Comparison of ENCODE assay signal across 16 mouse cellular contexts in genomic region chr11:96348988-96349387, GRCm38 (mm10). TPM values are rescaled to one million over a fixed set of nuclear protein-coding genes. Genes with fewer than 3 reads are reported as not detected.
DNase-seq lines count a peak whose midpoint lies in the region; ATAC-seq lines count a peak whose summit lies in the region.
"Had no signal": no experiment of that assay in that cellular context is flagged by ENCODE, and none has a peak within 500 bp of the region (broad histone marks: within the 10 kb centered on the region; RNA-seq: fewer than 3 reads in every experiment).

No protein-coding gene starts in this region.

- intact Hi-C loops in gastrocnemius, postnatal 14 days (cut with DNase I; ENCODE audit: low total_unique reads) = no loop called here

- H3K9me3 ChIP-seq in kidney, embryonic 14.5 days (ENCODE audit: control insufficient read depth, low read length) = no peaks in the 10 kb centered on the region
- no peaks in the 10 kb centered on the region for H3K9me3 ChIP-seq in neural tube, embryonic 11.5 days (ENCODE audit: control insufficient read depth, low read length)
- H3K9me3 ChIP-seq in limb, embryonic 10.5 days (replicated peaks) = no peaks in the 10 kb centered on the region
- H3K9me3 ChIP-seq: limb, embryonic 12.5 days had no signal

- H3K27ac ChIP-seq in kidney, embryonic 14.5 days (ENCODE audit: low read depth, low read length) = peak overlapping the region; percentile 99
- peak overlapping the region; percentile 99 for H3K27ac ChIP-seq in neural tube, embryonic 11.5 days (ENCODE audit: low read depth, low read length)
- peak overlapping the region; percentile 78; the same call in 1 of the 2 replicates for H3K27ac ChIP-seq in limb, embryonic 10.5 days
- H3K27ac ChIP-seq: limb, embryonic 12.5 days had no signal

- ATAC-seq in kidney, embryonic 14.5 days (ENCODE audit: low FRiP score, low TSS enrichment) = no peak
- ATAC-seq in neural tube, embryonic 11.5 days (ENCODE audit: insufficient read depth, low FRiP score, low TSS enrichment) = no peak

- peaks cover 69% of the 10 kb centered on the region for H3K4me1 ChIP-seq in kidney, embryonic 14.5 days (ENCODE audit: control insufficient read depth, insufficient read depth, low read length)
- H3K4me1 ChIP-seq in neural tube, embryonic 11.5 days (ENCODE audit: control insufficient read depth, insufficient read depth, low read length) = peaks cover 60% of the 10 kb centered on the region
- H3K4me1 ChIP-seq in limb, embryonic 10.5 days = peaks cover 89% of the 10 kb centered on the region

- no peak for DNase-seq in kidney, postnatal 36 days
- peak; percentile 53 for DNase-seq in neural tube, embryonic 11.5 days (ENCODE audit: low spot score)
- DNase-seq in neural tube, embryonic 10.5 days (ENCODE audit: extremely low spot score, low spot score) = no peak
- DNase-seq in limb, embryonic 10.5 days (ENCODE audit: low spot score) = no peak
- DNase-seq in layer of hippocampus, adult 9-10 months (ENCODE audit: low spot score) = no peak
- no peak for DNase-seq in gastrocnemius, postnatal 14 days
- DNase-seq in layer of hippocampus, postnatal 25 days (ENCODE audit: extremely low spot score in 1 of 2, low spot score in 1 of 2) = no peak
- DNase-seq: cerebellum, adult 11-12 months; heart, postnatal 4 days; layer of hippocampus, adult 9-11 months; lung, adult 2 months; midbrain, embryonic 14.5 days; thymus, postnatal 14 days had no signal

- peak overlapping the region; percentile 39 for H3K4me2 ChIP-seq in kidney, embryonic 14.5 days (replicated peaks; ENCODE audit: low read depth, low read length)
- peak overlapping the region; percentile 95 for H3K4me2 ChIP-seq in neural tube, embryonic 11.5 days (ENCODE audit: low read depth)

- H3K4me3 ChIP-seq in kidney, embryonic 14.5 days (ENCODE audit: low read length) = peak overlapping the region; percentile 26; the same call in 1 of the 2 replicates
- H3K4me3 ChIP-seq in neural tube, embryonic 11.5 days (ENCODE audit: low read depth, low read length) = peak overlapping the region; percentile 32
- H3K4me3 ChIP-seq in limb, embryonic 10.5 days = peak overlapping the region; percentile 26
- H3K4me3 ChIP-seq: limb, embryonic 12.5 days had no signal

- peaks cover 35% of the 10 kb centered on the region for H3K36me3 ChIP-seq in kidney, embryonic 14.5 days (ENCODE audit: control insufficient read depth, insufficient read depth, low read length)
- peaks cover 8% of the 10 kb centered on the region for H3K36me3 ChIP-seq in neural tube, embryonic 11.5 days (ENCODE audit: control insufficient read depth, insufficient read depth, low read length)
- H3K36me3 ChIP-seq in limb, embryonic 10.5 days = peaks cover 15% of the 10 kb centered on the region; the same call in 1 of the 2 replicates
- H3K36me3 ChIP-seq: limb, embryonic 12.5 days had no signal

- no peaks in the 10 kb centered on the region for H3K27me3 ChIP-seq in kidney, embryonic 14.5 days (ENCODE audit: control insufficient read depth, insufficient read depth, low read length)
- H3K27me3 ChIP-seq in neural tube, embryonic 11.5 days (ENCODE audit: control insufficient read depth, insufficient read depth, low read length) = no peaks in the 10 kb centered on the region
- peaks cover 89% of the 10 kb centered on the region for H3K27me3 ChIP-seq in limb, embryonic 10.5 days (ENCODE audit: low read depth, poor library complexity, severe bottlenecking)

- H3K9ac ChIP-seq in kidney, embryonic 14.5 days (ENCODE audit: low read depth, low read length) = peak overlapping the region; percentile 56; the same call in 1 of the 2 replicates
- peak overlapping the region; percentile 69 for H3K9ac ChIP-seq in neural tube, embryonic 11.5 days (ENCODE audit: low read length)
- H3K9ac ChIP-seq: limb, embryonic 12.5 days had no signal

- WGBS in kidney, embryonic 14.5 days = 9% methylated on average over 3 of the region's 3 CpGs
- WGBS in neural tube, embryonic 11.5 days = 1% methylated on average over 3 of the region's 3 CpGs
- WGBS in limb, embryonic 10.5 days = 8% methylated on average over 3 of the region's 3 CpGs

RNA-seq across cellular contexts. Expression of gene Hoxb2, which starts 1.3 kb away (rescaled TPM):
- 49.9 and 67.2 TPM in 2 replicates for polyA plus RNA-seq in kidney, embryonic 14.5 days (2014; fragmentation: Nextera tagmentation; extraction: Ambion mirVana)
- polyA plus RNA-seq in neural tube, embryonic 11.5 days (2014; fragmentation: Nextera tagmentation; extraction: Ambion mirVana) = 88.2 and 89.0 TPM in 2 replicates
- polyA plus RNA-seq in limb, embryonic 10.5 days (2016; fragmentation: Nextera tagmentation; extraction: Ambion mirVana) = 11.3 and 13.5 TPM in 2 replicates
- total RNA-seq in gastrocnemius, postnatal 14 days (2021) = 1 to 10 TPM in 1 of 2 experiments, under 1 TPM in 1; 0.51 to 1.1 TPM
- not detected for total RNA-seq in layer of hippocampus, postnatal 25 days (2021)
- total RNA-seq: MEL had no signal

RNA-seq across cellular contexts. Expression of gene Hoxb1, which starts 16.6 kb away (rescaled TPM):
- polyA plus RNA-seq in kidney, embryonic 14.5 days (2014; fragmentation: Nextera tagmentation; extraction: Ambion mirVana) = 0.27 and 0.37 TPM in 2 replicates
- 15.7 and 17.2 TPM in 2 replicates for polyA plus RNA-seq in neural tube, embryonic 11.5 days (2014; fragmentation: Nextera tagmentation; extraction: Ambion mirVana)
- 0.78 and 0.83 TPM in 2 replicates for polyA plus RNA-seq in limb, embryonic 10.5 days (2016; fragmentation: Nextera tagmentation; extraction: Ambion mirVana)
- total RNA-seq in gastrocnemius, postnatal 14 days (2021) = not detected
- total RNA-seq in layer of hippocampus, postnatal 25 days (2021) = not detected
- total RNA-seq: heart, postnatal 4 days; MEL had no signal
- polyA plus RNA-seq: limb, embryonic 12.5 days; lung, adult 2 months; midbrain, embryonic 14.5 days had no signal

RNA-seq across cellular contexts. Expression of gene Hoxb3, which starts 25.9 kb away (rescaled TPM):
- 8.2 and 8.6 TPM in 2 replicates for polyA plus RNA-seq in kidney, embryonic 14.5 days (2014; fragmentation: Nextera tagmentation; extraction: Ambion mirVana)
- 10.3 and 14.2 TPM in 2 replicates for polyA plus RNA-seq in neural tube, embryonic 11.5 days (2014; fragmentation: Nextera tagmentation; extraction: Ambion mirVana)
- polyA plus RNA-seq in limb, embryonic 10.5 days (2016; fragmentation: Nextera tagmentation; extraction: Ambion mirVana) = 0.76 and 1.0 TPM in 2 replicates
- total RNA-seq in gastrocnemius, postnatal 14 days (2021) = under 1 TPM; 0.66 to 0.80 TPM
- not detected for total RNA-seq in layer of hippocampus, postnatal 25 days (2021)
- total RNA-seq: MEL had no signal
- polyA plus RNA-seq: midbrain, embryonic 14.5 days had no signal

RNA-seq across cellular contexts. Expression of gene Hoxb4, which starts 30.9 kb away (rescaled TPM):
- 4.2 and 8.6 TPM in 2 replicates for polyA plus RNA-seq in kidney, embryonic 14.5 days (2014; fragmentation: Nextera tagmentation; extraction: Ambion mirVana)
- polyA plus RNA-seq in neural tube, embryonic 11.5 days (2014; fragmentation: Nextera tagmentation; extraction: Ambion mirVana) = 3.1 and 3.8 TPM in 2 replicates
- 0.89 and 1.2 TPM in 2 replicates for polyA plus RNA-seq in limb, embryonic 10.5 days (2016; fragmentation: Nextera tagmentation; extraction: Ambion mirVana)
- under 1 TPM; 0.51 to 0.53 TPM for total RNA-seq in gastrocnemius, postnatal 14 days (2021)
- not detected for total RNA-seq in layer of hippocampus, postnatal 25 days (2021)
- total RNA-seq: MEL had no signal
- polyA plus RNA-seq: midbrain, embryonic 14.5 days had no signal

RNA-seq across cellular contexts. Expression of gene Hoxb5, which starts 45.9 kb away (rescaled TPM):
- 22.1 and 24.3 TPM in 2 replicates for polyA plus RNA-seq in kidney, embryonic 14.5 days (2014; fragmentation: Nextera tagmentation; extraction: Ambion mirVana)
- 49.0 and 49.1 TPM in 2 replicates for polyA plus RNA-seq in neural tube, embryonic 11.5 days (2014; fragmentation: Nextera tagmentation; extraction: Ambion mirVana)
- 5.5 and 5.9 TPM in 2 replicates for polyA plus RNA-seq in limb, embryonic 10.5 days (2016; fragmentation: Nextera tagmentation; extraction: Ambion mirVana)
- total RNA-seq in gastrocnemius, postnatal 14 days (2021) = under 1 TPM; 0.90 to 0.91 TPM
- not detected for total RNA-seq in layer of hippocampus, postnatal 25 days (2021)
- total RNA-seq: MEL had no signal
- polyA plus RNA-seq: midbrain, embryonic 14.5 days had no signal
